Comparison of ENCODE assay signal across 23 mouse cellular contexts in the genomic region with DNA sequence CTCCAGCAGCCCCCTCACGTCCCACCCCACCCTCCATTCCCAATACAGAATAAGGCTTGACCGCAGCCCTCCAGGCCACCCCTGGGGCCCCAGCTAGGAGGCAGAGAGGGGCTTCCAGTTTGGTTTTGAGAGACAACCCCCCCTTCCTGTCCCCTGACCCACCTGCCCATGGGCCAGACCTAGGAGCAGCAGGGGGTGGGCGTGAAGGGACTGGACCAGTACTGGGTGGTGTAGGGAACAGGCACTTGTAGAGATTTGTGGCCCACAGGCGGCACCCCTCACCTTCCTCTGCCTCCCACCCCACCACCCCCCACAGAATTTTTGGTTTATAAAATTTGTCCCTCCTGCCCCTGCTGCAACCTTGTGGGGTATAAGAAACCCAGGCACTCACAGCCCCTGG. TPM values are rescaled to one million over a fixed set of nuclear protein-coding genes. Genes with fewer than 3 reads are reported as not detected.
A peak's percentile ranks its signal among the peaks of the same experiment; 100 is the strongest.
DNase-seq lines count a peak whose midpoint lies in the region; ATAC-seq and TF ChIP-seq lines count a peak whose summit lies in the region.
"Had no signal": no experiment of that assay in that cellular context is flagged by ENCODE, and none has a peak within 500 bp of the region (broad histone marks: within the 10 kb centered on the region; RNA-seq: fewer than 3 reads in every experiment).

No protein-coding gene starts in this region.

- peak; percentile 2 for DNase-seq in adrenal gland, adult 2 months
- no peak for DNase-seq in adrenal gland, postnatal 10 days
- DNase-seq in heart, postnatal 4 days: peak; percentile 10
- DNase-seq in heart, postnatal 36 days: no peak
- DNase-seq in left cerebral cortex, adult 2 months (ENCODE audit: extremely low spot score in 1 of 2, low spot score in 2 of 2): no peak
- no peak for DNase-seq in left cerebral cortex, postnatal 14 days (ENCODE audit: low spot score in 2 of 2)
- DNase-seq in cerebellum, adult 18-20 months: no peak
- DNase-seq: cerebellum, adult 2 months; cerebellum, postnatal 36 days; embryo, embryonic 11 days; liver; lung, postnatal 36 days; thymus, adult 18-20 months; thymus, postnatal 36 days had no signal

- no peaks in the 10 kb centered on the region for H3K27me3 ChIP-seq in embryonic facial prominence, embryonic 15.5 days
- H3K27me3 ChIP-seq: forebrain, embryonic 12.5 days; liver, embryonic 15.5 days; lung, embryonic 15.5 days; neural tube, embryonic 15.5 days had no signal

- no peak overlapping the region for H3K4me3 ChIP-seq in left cerebral cortex, adult 2 months
- H3K4me3 ChIP-seq in embryonic facial prominence, embryonic 15.5 days (replicated peaks): no peak overlapping the region
- H3K4me3 ChIP-seq: forebrain, embryonic 12.5 days; liver, embryonic 15.5 days; lung, embryonic 15.5 days; neural tube, embryonic 15.5 days had no signal

- no peak overlapping the region for H3K4me2 ChIP-seq in embryonic facial prominence, embryonic 15.5 days (replicated peaks)
- H3K4me2 ChIP-seq: forebrain, embryonic 12.5 days; heart, embryonic 11.5 days; liver, embryonic 15.5 days; lung, embryonic 15.5 days; neural tube, embryonic 15.5 days had no signal

- H3K9ac ChIP-seq in embryonic facial prominence, embryonic 15.5 days: no peak overlapping the region
- H3K9ac ChIP-seq: forebrain, embryonic 12.5 days; liver, embryonic 15.5 days; lung, embryonic 15.5 days; neural tube, embryonic 15.5 days had no signal

- intact Hi-C loops in heart, postnatal 36 days (cut with DNase I): loop anchor here (5.0 kb wide), 1 partner anchor 139 kb away; no protein-coding TSS in a partner anchor
- intact Hi-C loops in left cerebral cortex, adult 2 months (cut with DNase I): loop anchor here (5.0 kb wide), 1 partner anchor 134 kb away; no protein-coding TSS in a partner anchor
- intact Hi-C loops in left cerebral cortex, postnatal 14 days (cut with DNase I): no loop called here

- no peak for TF ChIP-seq CTCF in left cerebral cortex, adult 2 months (IDR thresholded peaks at IDR 0.05)

- peak overlapping the region; percentile 26; the same call in 1 of the 2 replicates for H3K27ac ChIP-seq in left cerebral cortex, adult 2 months
- peak overlapping the region; percentile 11; the same call in 1 of the 2 replicates for H3K27ac ChIP-seq in embryonic facial prominence, embryonic 15.5 days (replicated peaks)
- H3K27ac ChIP-seq: forebrain, embryonic 12.5 days; kidney, postnatal 0 days; liver, embryonic 15.5 days; lung, embryonic 15.5 days; neural tube, embryonic 15.5 days had no signal

- ATAC-seq in embryonic facial prominence, embryonic 15.5 days (ENCODE audit: insufficient number of reproducible peaks, low FRiP score, low TSS enrichment, low read depth): no peak
- ATAC-seq: hindbrain, embryonic 16.5 days; intestine, embryonic 16.5 days had no signal

- no peaks in the 10 kb centered on the region for H3K9me3 ChIP-seq in embryonic facial prominence, embryonic 15.5 days (replicated peaks)
- H3K9me3 ChIP-seq: forebrain, embryonic 12.5 days; liver, embryonic 15.5 days; lung, embryonic 15.5 days; neural tube, embryonic 15.5 days had no signal

- WGBS in embryonic facial prominence, embryonic 15.5 days: 89% methylated on average over 4 of the region's 4 CpGs

- peaks cover 49% of the 10 kb centered on the region for H3K36me3 ChIP-seq in embryonic facial prominence, embryonic 15.5 days
- H3K36me3 ChIP-seq: neural tube, embryonic 15.5 days had no signal

- H3K4me1 ChIP-seq in embryonic facial prominence, embryonic 15.5 days: peaks cover 80% of the 10 kb centered on the region

RNA-seq across cellular contexts. Expression of a gene that starts 5.7 kb away (rescaled TPM):
- 100 to 1,000 TPM in 1 of 2 experiments, 10 to 100 TPM in 1; 98.9 to 107 TPM for total RNA-seq in adrenal gland, adult 2 months (2021)
- polyA plus RNA-seq in adrenal gland, adult 2 months (2012; rRNA removed): 121 and 150 TPM in 2 replicates
- total RNA-seq in adrenal gland, postnatal 10 days (2021): 10 to 100 TPM; 92.5 to 96.7 TPM
- 10 to 100 TPM; 68.2 to 70.9 TPM for total RNA-seq in heart, postnatal 4 days (2021)
- total RNA-seq in heart, postnatal 36 days (2021): 10 to 100 TPM; 67.5 to 69.2 TPM
- total RNA-seq in left cerebral cortex, adult 2 months (2021): 100 to 1,000 TPM; 215 to 220 TPM
- 100 to 1,000 TPM; 201 to 203 TPM for total RNA-seq in left cerebral cortex, postnatal 14 days (2021)
- 11.5 and 13.0 TPM in 2 replicates for polyA plus RNA-seq in embryonic facial prominence, embryonic 15.5 days (2015; fragmentation: Nextera tagmentation; extraction: Ambion mirVana)

RNA-seq across cellular contexts. Expression of a gene that starts 7.2 kb away (rescaled TPM):
- 10 to 100 TPM; 16.5 to 26.6 TPM for total RNA-seq in adrenal gland, adult 2 months (2021)
- polyA plus RNA-seq in adrenal gland, adult 2 months (2012; rRNA removed): 50.4 and 52.8 TPM in 2 replicates
- total RNA-seq in adrenal gland, postnatal 10 days (2021): 10 to 100 TPM; 33.0 to 42.3 TPM
- total RNA-seq in heart, postnatal 4 days (2021): 10 to 100 TPM; 47.5 to 53.2 TPM
- 10 to 100 TPM; 22.3 to 26.2 TPM for total RNA-seq in heart, postnatal 36 days (2021)
- 10 to 100 TPM; 61.5 to 68.2 TPM for total RNA-seq in left cerebral cortex, adult 2 months (2021)
- 10 to 100 TPM; 68.6 to 70.7 TPM for total RNA-seq in left cerebral cortex, postnatal 14 days (2021)
- 21.0 and 22.1 TPM in 2 replicates for polyA plus RNA-seq in embryonic facial prominence, embryonic 15.5 days (2015; fragmentation: Nextera tagmentation; extraction: Ambion mirVana)

RNA-seq across cellular contexts. Expression of a gene that starts 22.1 kb away (rescaled TPM):
- total RNA-seq in adrenal gland, adult 2 months (2021): 10 to 100 TPM in 1 of 2 experiments, 1 to 10 TPM in 1; 9.9 to 10.4 TPM
- 16.3 and 19.9 TPM in 2 replicates for polyA plus RNA-seq in adrenal gland, adult 2 months (2012; rRNA removed)
- 10 to 100 TPM in 1 of 2 experiments, 1 to 10 TPM in 1; 9.2 to 11.8 TPM for total RNA-seq in adrenal gland, postnatal 10 days (2021)
- total RNA-seq in heart, postnatal 4 days (2021): 10 to 100 TPM in 1 of 2 experiments, 1 to 10 TPM in 1; 9.9 to 10.2 TPM
- 1 to 10 TPM; 8.9 to 10.0 TPM for total RNA-seq in heart, postnatal 36 days (2021)
- 10 to 100 TPM; 10.6 to 11.2 TPM for total RNA-seq in left cerebral cortex, adult 2 months (2021)
- 10 to 100 TPM in 1 of 2 experiments, 1 to 10 TPM in 1; 9.2 to 10.3 TPM for total RNA-seq in left cerebral cortex, postnatal 14 days (2021)
- polyA plus RNA-seq in embryonic facial prominence, embryonic 15.5 days (2015; fragmentation: Nextera tagmentation; extraction: Ambion mirVana): 3.3 TPM in 2 replicates

RNA-seq across cellular contexts. Expression of a gene that starts 22.9 kb away (rescaled TPM):
- total RNA-seq in adrenal gland, adult 2 months (2021): 10 to 100 TPM; 15.6 to 17.9 TPM
- polyA plus RNA-seq in adrenal gland, adult 2 months (2012; rRNA removed): 36.3 and 39.5 TPM in 2 replicates
- 10 to 100 TPM; 14.8 to 16.9 TPM for total RNA-seq in adrenal gland, postnatal 10 days (2021)
- 1 to 10 TPM; 7.2 to 9.6 TPM for total RNA-seq in heart, postnatal 4 days (2021)
- total RNA-seq in heart, postnatal 36 days (2021): 10 to 100 TPM; 17.3 to 22.2 TPM
- total RNA-seq in left cerebral cortex, adult 2 months (2021): 10 to 100 TPM; 23.9 to 26.3 TPM
- 10 to 100 TPM; 25.0 to 26.0 TPM for total RNA-seq in left cerebral cortex, postnatal 14 days (2021)
- 13.2 and 14.7 TPM in 2 replicates for polyA plus RNA-seq in embryonic facial prominence, embryonic 15.5 days (2015; fragmentation: Nextera tagmentation; extraction: Ambion mirVana)

RNA-seq across cellular contexts. Expression of a gene that starts 24.1 kb away (rescaled TPM):
- 100 to 1,000 TPM; 102 to 108 TPM for total RNA-seq in adrenal gland, adult 2 months (2021)
- 111 and 123 TPM in 2 replicates for polyA plus RNA-seq in adrenal gland, adult 2 months (2012; rRNA removed)
- 100 to 1,000 TPM in 1 of 2 experiments, 10 to 100 TPM in 1; 92.7 to 116 TPM for total RNA-seq in adrenal gland, postnatal 10 days (2021)
- total RNA-seq in heart, postnatal 4 days (2021): 100 to 1,000 TPM; 108 to 109 TPM
- 10 to 100 TPM; 63.7 to 68.7 TPM for total RNA-seq in heart, postnatal 36 days (2021)
- 100 to 1,000 TPM; 215 to 228 TPM for total RNA-seq in left cerebral cortex, adult 2 months (2021)
- 100 to 1,000 TPM; 246 to 255 TPM for total RNA-seq in left cerebral cortex, postnatal 14 days (2021)
- polyA plus RNA-seq in embryonic facial prominence, embryonic 15.5 days (2015; fragmentation: Nextera tagmentation; extraction: Ambion mirVana): 46.3 and 50.6 TPM in 2 replicates

Comparison
In these comparisons a context has a peak if more than half of its experiments do, and no peak if none do; other contexts are left out.
1. DNase-seq: peak in adrenal gland, adult 2 months (single experiment) and heart, postnatal 4 days (single experiment); none in adrenal gland, postnatal 10 days (single experiment), heart, postnatal 36 days (0 of 2), left cerebral cortex, adult 2 months (0 of 2), left cerebral cortex, postnatal 14 days (0 of 2) and cerebellum, adult 18-20 months (0 of 2).